Mouse (Mus musculus): ENCODE results near the gene Trim59.
"Not testable (repeated sequence)": the region's sequence is repeated elsewhere in the genome, so short reads cannot be mapped to it uniquely, and the experiment has no call there.

Gene Trim59

GRCm38 (mm10) chr3:69044645-69045399 lies at the start of gene Trim59:
Trim59 (minus strand) TSS chr3:69044755.
- DNase-seq (ENCODE audit: low spot score) = peak; percentile 96

- peak; percentile 61 for DNase-seq (ENCODE audit: low spot score)
These were observed 19.4 kb upstream of the Trim59 start for GRCm38 (mm10) chr3:69064005-69064404.

GRCm38 (mm10) chr3:69062764-69063163 lies 18.2 kb upstream of the Trim59 start:
- DNase-seq (ENCODE audit: low spot score) = no peak

GRCm38 (mm10) chr3:69060672-69061071 lies 16.1 kb upstream of the Trim59 start:
- no peak for DNase-seq (ENCODE audit: low spot score)

GRCm38 (mm10) chr3:69055871-69056270 lies 11.3 kb upstream of the Trim59 start:
- no peak for DNase-seq (ENCODE audit: low spot score)

GRCm38 (mm10) chr3:69054760-69055432 lies 10.3 kb upstream of the Trim59 start:
- no peak for DNase-seq (ENCODE audit: low spot score)

GRCm38 (mm10) chr3:69051894-69052293 lies 7.3 kb upstream of the Trim59 start:
- DNase-seq (ENCODE audit: low spot score) = no peak

GRCm38 (mm10) chr3:69049011-69049410 lies 4.5 kb upstream of the Trim59 start:
- no peak for DNase-seq (ENCODE audit: low spot score)

- DNase-seq (ENCODE audit: low spot score) = no peak
These were observed 3.1 kb upstream of the Trim59 start for GRCm38 (mm10) chr3:69047684-69048083.

GRCm38 (mm10) chr3:69046509-69046908 lies 2.0 kb upstream of the Trim59 start:
- peak; percentile 33 for DNase-seq (ENCODE audit: low spot score)

GRCm38 (mm10) chr3:69045750-69046149 lies 1.2 kb upstream of the Trim59 start:
- no peak for DNase-seq (ENCODE audit: low spot score)

- no peak for DNase-seq (ENCODE audit: low spot score)
These were observed 797 bp upstream of the Trim59 start for GRCm38 (mm10) chr3:69045400-69045703.

- peak; percentile 67 for DNase-seq (ENCODE audit: low spot score)
These were observed 376 bp downstream of the Trim59 start for GRCm38 (mm10) chr3:69044167-69044591.

- DNase-seq (ENCODE audit: low spot score) = peak; percentile 40
These were observed 3.3 kb downstream of the Trim59 start for GRCm38 (mm10) chr3:69041298-69041697.

GRCm38 (mm10) chr3:69040105-69040504 lies 4.5 kb downstream of the Trim59 start:
- no peak for DNase-seq (ENCODE audit: low spot score)

GRCm38 (mm10) chr3:69026133-69026783 lies 18.3 kb downstream of the Trim59 start:
- no peak for DNase-seq (ENCODE audit: low spot score)

GRCm38 (mm10) chr3:69020764-69021163 lies 23.8 kb downstream of the Trim59 start:
- DNase-seq (ENCODE audit: low spot score) = no peak

- DNase-seq (ENCODE audit: low spot score) = no peak
These were observed 24.3 kb downstream of the Trim59 start for GRCm38 (mm10) chr3:69020285-69020684.

- DNase-seq (ENCODE audit: low spot score) = not testable (repeated sequence)
These were observed 25.9 kb downstream of the Trim59 start for GRCm38 (mm10) chr3:69018635-69019034.

- no peak for DNase-seq (ENCODE audit: low spot score)
These were observed 27.4 kb downstream of the Trim59 start for GRCm38 (mm10) chr3:69017181-69017580.

- DNase-seq (ENCODE audit: low spot score) = no peak
These were observed 35.7 kb downstream of the Trim59 start for GRCm38 (mm10) chr3:69008873-69009272.

- no peak for DNase-seq (ENCODE audit: low spot score)
These were observed 38.3 kb downstream of the Trim59 start for GRCm38 (mm10) chr3:69006246-69006760.

Measured in MN1 (cell line).